Mouse (Mus musculus) lung, adult 2 months (tissue): Measurements from ENCODE around the gene Kif22.
"Not testable (repeated sequence)": the region's sequence is repeated elsewhere in the genome, so short reads cannot be mapped to it uniquely, and the experiment has no call there.

Experiments
- CTCF ChIP-seq: fragments of 200-500 bp; IDR thresholded peaks from 2 replicates; pipeline ENCODE4 v1.5.1; 2011; ENCODE audit warnings: mild to moderate bottlenecking, low read length, control low read depth; ENCODE audit not compliant: insufficient read depth
- POLR2A ChIP-seq: fragments of 200-500 bp; IDR thresholded peaks from 2 replicates; pipeline ENCODE4 v1.6.1; 2011; ENCODE audit warnings: low read depth, mild to moderate bottlenecking, control low read depth, low read length, borderline replicate concordance; ENCODE audit errors: extremely low read depth

DNA sequence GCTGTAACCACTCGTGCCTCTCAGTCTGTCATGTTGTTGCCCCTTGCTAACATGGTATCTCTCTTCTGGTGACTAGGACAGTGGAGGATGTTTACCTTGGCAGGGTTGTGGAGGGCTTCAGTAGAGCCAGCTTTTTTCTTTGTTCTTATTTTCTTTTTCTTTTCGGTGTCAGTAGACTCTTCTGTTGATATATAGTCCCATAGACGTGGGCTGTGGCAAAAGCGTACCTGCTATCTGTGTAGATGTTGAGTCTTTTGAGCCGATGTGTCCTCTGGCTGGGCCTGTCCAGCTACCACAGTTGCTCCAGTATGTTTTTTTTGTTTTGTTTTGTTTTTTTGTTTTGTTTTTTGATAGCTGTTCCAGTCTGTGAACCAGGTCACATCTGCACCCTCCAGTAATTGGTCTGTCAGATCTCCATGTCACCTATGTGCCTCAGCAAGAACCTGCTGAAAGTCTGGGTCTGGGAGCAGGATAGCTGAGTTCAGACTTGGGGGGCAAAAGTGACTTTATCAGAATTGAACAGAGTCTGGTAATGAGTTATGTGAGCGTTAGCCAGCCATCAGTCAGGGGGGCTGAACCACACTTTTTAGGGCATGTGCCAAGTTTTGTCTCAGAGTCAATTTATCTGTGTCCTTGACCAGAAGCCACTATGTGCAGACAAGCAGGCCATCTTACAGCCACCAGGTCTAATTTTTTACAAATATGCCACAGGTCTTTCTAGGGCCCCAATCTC, 45.2 kb upstream of the Kif22 start, which contains the start of gene Zg16:
- TF ChIP-seq CTCF, POLR2A: not testable (repeated sequence)
